Mouse (Mus musculus) forebrain, postnatal 0 days (tissue): ENCODE data around the gene Abr. TPM values are rescaled to one million over a fixed set of nuclear protein-coding genes. Genes with fewer than 3 reads are reported as not detected.
A peak's percentile ranks its signal among the peaks of the same experiment; 100 is the strongest.

Experiments
- ATAC-seq: fragments of 200-750 bp; cut with Nextera tagmentation; 2 replicates; pipeline ENCODE4 v1.8.0; 2017; ENCODE audit warnings: mild to moderate bottlenecking, moderate library complexity
- DNase-seq: peaks from one replicate; pipeline ENCODE4 v3.0.0-alpha.2; 2015
- H3K27ac ChIP-seq: fragments of 300-500 bp; sonication (generic); 2 replicates; pipeline ENCODE4 v1.5.1; 2014; ENCODE audit warnings: low read depth, mild to moderate bottlenecking, antibody characterized with exemption, low read length, moderate library complexity, mixed read lengths
- H3K27me3 ChIP-seq: fragments of 300-500 bp; sonication (generic); 2 replicates; pipeline ENCODE4 v1.6.1; 2014; ENCODE audit warnings: mild to moderate bottlenecking, low read length, mixed read lengths; ENCODE audit not compliant: insufficient read depth
- H3K36me3 ChIP-seq: fragments of 300-500 bp; sonication (generic); 2 replicates; pipeline ENCODE4 v1.6.1; 2014; ENCODE audit warnings: mild to moderate bottlenecking, moderate library complexity; ENCODE audit not compliant: insufficient read depth
- H3K4me1 ChIP-seq: fragments of 300-500 bp; sonication (generic); 2 replicates; pipeline ENCODE4 v1.6.1; 2014; ENCODE audit warnings: antibody characterized with exemption; ENCODE audit not compliant: insufficient read depth
- H3K4me2 ChIP-seq: fragments of 300-500 bp; sonication (generic); 2 replicates; pipeline ENCODE4 v1.6.1; 2014; ENCODE audit warnings: low read depth, mild to moderate bottlenecking, moderate library complexity
- H3K4me3 ChIP-seq: fragments of 300-500 bp; sonication (generic); 2 replicates; pipeline ENCODE4 v1.5.1; 2014; ENCODE audit warnings: low read depth, low read length, mixed read lengths
- H3K9ac ChIP-seq: fragments of 300-500 bp; sonication (generic); 2 replicates; pipeline ENCODE4 v1.6.1; 2014; ENCODE audit warnings: mild to moderate bottlenecking
- H3K9me3 ChIP-seq: fragments of 300-500 bp; sonication (generic); 2 replicates; pipeline ENCODE4 v1.6.1; 2016; ENCODE audit warnings: low read length
- CTCF ChIP-seq: sonication (generic); IDR thresholded peaks from 2 replicates; pipeline ENCODE4 v1.5.1; 2016; ENCODE audit warnings: antibody characterized with exemption, control low read depth, low read depth
- WGBS: fragments of 180-500 bp; shearing (Covaris S2); extraction: QIAGEN DNeasy Blood & Tissue Kit; methylation state at CpG from one replicate; pipeline ENCODE4 v1.1.7; 2014; 5-methylcytosine and 5-hydroxymethylcytosine counted together
- polyA plus RNA-seq: library from polyadenylated mRNA; unstranded; fragments of >200 nt; fragmentation: Nextera tagmentation; extraction: Ambion mirVana; gene quantifications from 2 replicates; pipeline ENCODE4 v1.2.1, GENCODE M21; 2015
- total RNA-seq: library from RNA; depleted of rRNA; stranded (reverse); fragments of >200 nt; gene quantifications from 2 replicates; pipeline ENCODE4 v1.2.3, GENCODE M21; 2014

The Abr gene
- total and polyA plus RNA-seq, 2 experiments from 2014 or later: 110 to 262 TPM

- no peak overlapping the region for H3K9ac ChIP-seq
- no peak overlapping the region for H3K4me2 ChIP-seq
- no peak for TF ChIP-seq CTCF
- H3K9me3 ChIP-seq: no peaks in the 10 kb centered on the region
- ATAC-seq: no peak
- no peaks in the 10 kb centered on the region for H3K27me3 ChIP-seq
- H3K4me3 ChIP-seq: no peak overlapping the region
- WGBS: 95% methylated on average over 1 of the region's 1 CpGs
- no peak overlapping the region for H3K27ac ChIP-seq
- no peaks in the 10 kb centered on the region for H3K36me3 ChIP-seq
- no peaks in the 10 kb centered on the region for H3K4me1 ChIP-seq
- DNase-seq: no peak
Observed at GRCm38 (mm10) chr11:76587333-76587732, 34.8 kb downstream of the Abr start.

DNA sequence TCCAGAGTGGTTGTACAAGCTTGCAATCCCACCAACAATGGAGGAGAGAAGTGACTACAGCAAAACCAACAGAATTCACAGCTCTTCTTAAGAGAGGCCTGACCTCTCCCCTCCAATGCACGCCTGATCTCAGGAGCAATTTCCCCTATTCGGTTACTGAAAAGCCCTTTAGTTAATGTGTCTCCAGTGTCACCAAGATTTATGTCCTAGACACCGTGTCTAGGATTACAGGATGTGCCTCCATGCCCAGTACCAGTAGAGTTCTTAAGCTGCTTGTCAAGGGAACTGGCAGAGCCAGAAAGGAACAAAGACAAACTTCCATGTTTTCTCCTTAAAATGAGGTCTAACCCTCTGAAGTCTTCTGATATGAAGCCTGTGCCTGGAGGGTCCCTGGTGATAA is 36.0 kb downstream of the Abr start:
- Histone ChIP-seq H3K4me1 (no peaks in the 10 kb centered on the region), H3K27ac (no peak overlapping the region), H3K4me3 (no peak overlapping the region), H3K9me3 (no peaks in the 10 kb centered on the region), H3K9ac (no peak overlapping the region), H3K27me3 (no peaks in the 10 kb centered on the region), H3K36me3 (no peaks in the 10 kb centered on the region), H3K4me2 (no peak overlapping the region)
- 87% methylated on average over 3 of the region's 3 CpGs for WGBS
- TF ChIP-seq CTCF: no peak
- ATAC-seq (no peak), DNase-seq (no peak)

GRCm38 (mm10) chr11:76577588-76578257 is 44.4 kb downstream of the Abr start:
- Histone ChIP-seq H3K27me3 (no peaks in the 10 kb centered on the region), H3K36me3 (no peaks in the 10 kb centered on the region), H3K4me3 (no peak overlapping the region), H3K4me2 (no peak overlapping the region), H3K9ac (no peak overlapping the region; the same call in 1 of the 2 replicates), H3K27ac (no peak overlapping the region), H3K4me1 (no peaks in the 10 kb centered on the region), H3K9me3 (no peaks in the 10 kb centered on the region)
- ATAC-seq: peak; percentile 88
- 24% methylated on average over 12 of the region's 12 CpGs for WGBS
- DNase-seq: peak; percentile 94
- TF ChIP-seq CTCF: peak; percentile 97

DNA sequence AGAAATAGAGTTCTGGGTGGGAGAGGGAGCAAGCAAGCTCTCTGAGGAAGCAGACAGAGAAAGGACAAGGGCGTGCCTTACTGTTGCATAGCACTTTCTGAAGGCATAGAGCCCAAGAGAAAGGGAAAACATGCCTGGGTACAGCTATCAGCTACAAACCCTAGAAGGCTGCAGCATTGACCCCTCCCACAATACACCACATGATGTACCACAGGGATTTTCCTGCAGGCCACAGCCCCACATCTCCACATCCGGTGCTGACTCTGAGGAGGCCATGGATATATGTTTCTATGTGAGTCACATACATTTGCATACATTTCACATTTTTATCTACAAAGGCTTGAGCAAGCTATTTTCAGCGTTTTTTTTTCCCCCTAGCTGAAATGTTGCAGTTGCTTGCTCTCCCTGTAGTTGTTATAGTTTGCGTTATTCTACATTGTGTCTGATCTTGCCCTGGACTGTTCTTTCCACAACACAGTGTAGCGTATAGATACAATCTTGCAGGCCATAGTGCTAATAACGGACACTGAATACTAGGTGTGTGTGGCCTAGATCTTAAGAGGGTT is 49.2 kb downstream of the Abr start:
- Histone ChIP-seq H3K9ac (no peak overlapping the region), H3K27me3 (no peaks in the 10 kb centered on the region), H3K36me3 (no peaks in the 10 kb centered on the region), H3K4me1 (peaks cover 14% of the 10 kb centered on the region), H3K4me3 (no peak overlapping the region), H3K27ac (peak overlapping the region; percentile 57), H3K4me2 (no peak overlapping the region), H3K9me3 (no peaks in the 10 kb centered on the region)
- ATAC-seq (no peak), DNase-seq (peak; percentile 22)
- 78% methylated on average over 6 of the region's 6 CpGs for WGBS
- no peak for TF ChIP-seq CTCF

- H3K36me3 ChIP-seq: no peaks in the 10 kb centered on the region
- 4% methylated on average over 9 of the region's 9 CpGs for WGBS
- peak overlapping the region; percentile 30; the same call in 1 of the 2 replicates for H3K27ac ChIP-seq
- peak overlapping the region; percentile 95 for H3K4me2 ChIP-seq
- H3K4me1 ChIP-seq: peaks cover 14% of the 10 kb centered on the region
- ATAC-seq (peak; percentile 50), DNase-seq (no peak)
- H3K27me3 ChIP-seq: no peaks in the 10 kb centered on the region
- H3K4me3 ChIP-seq: peak overlapping the region; percentile 75
- no peaks in the 10 kb centered on the region for H3K9me3 ChIP-seq
- TF ChIP-seq CTCF: no peak
- H3K9ac ChIP-seq: peak overlapping the region; percentile 78
Observed at GRCm38 (mm10) chr11:76571613-76571929, 50.5 kb downstream of the Abr start.

- no peak for TF ChIP-seq CTCF
- 3% methylated on average over 58 of the region's 66 CpGs for WGBS
- DNase-seq (peak; percentile 78), ATAC-seq (peak; percentile 88)
- Histone ChIP-seq H3K9me3 (no peaks in the 10 kb centered on the region), H3K27ac (peak overlapping the region; percentile 30), H3K27me3 (no peaks in the 10 kb centered on the region), H3K4me1 (peaks cover 14% of the 10 kb centered on the region), H3K9ac (peak overlapping the region; percentile 78), H3K4me2 (peak overlapping the region; percentile 95), H3K36me3 (no peaks in the 10 kb centered on the region), H3K4me3 (peak overlapping the region; percentile 75)
Observed at GRCm38 (mm10) chr11:76570741-76571612, 51.1 kb downstream of the Abr start.
